Mouse (Mus musculus) MEL (cell line): ENCODE measurements around the gene Rpl34. TPM values are rescaled to one million over a fixed set of nuclear protein-coding genes. Genes with fewer than 3 reads are reported as not detected.
A peak's percentile ranks its signal among the peaks of the same experiment; 100 is the strongest.

Experiments used
- DNase-seq: peaks from one replicate; pipeline ENCODE4 v3.0.0; 2011; ENCODE audit warnings: low read depth, low spot score
- H3K27ac ChIP-seq: 2 replicates; pipeline ENCODE4 v1.5.1; 2012; ENCODE audit warnings: low read depth, mild to moderate bottlenecking, control low read depth, low read length, moderate library complexity; ENCODE audit not compliant: control insufficient read depth
- H3K27me3 ChIP-seq, 2 experiments: fragments of 150-350 bp in 1 of 2; sonication (generic) in 1 of 2; 2 replicates each; pipeline ENCODE4 v1.6.1; 2012; ENCODE audit warnings: low read length in 2 of 2, mild to moderate bottlenecking in 2 of 2, improper control_type of control experiment in 1 of 2, moderate library complexity in 1 of 2; ENCODE audit not compliant: insufficient read depth in 2 of 2, control insufficient read depth in 1 of 2
- H3K36me3 ChIP-seq, 2 experiments: 2 replicates each; pipeline ENCODE4 v1.6.1; 2012 to 2014; ENCODE audit warnings: low read length in 2 of 2, improper control_type of control experiment in 1 of 2, inconsistent platforms in 1 of 2, mild to moderate bottlenecking in 1 of 2; ENCODE audit not compliant: insufficient read depth in 2 of 2, control insufficient read depth in 1 of 2
- H3K4me1 ChIP-seq, 2 experiments: fragments of 150-350 bp in 1 of 2; sonication (generic) in 1 of 2; 2 replicates each; pipeline ENCODE4 v1.6.1; 2012; ENCODE audit warnings: low read length in 2 of 2, improper control_type of control experiment in 1 of 2, mild to moderate bottlenecking in 1 of 2; ENCODE audit not compliant: insufficient read depth in 2 of 2, control insufficient read depth in 1 of 2
- H3K4me3 ChIP-seq, 2 experiments: fragments of 150-350 bp in 1 of 2; sonication (generic) in 1 of 2; 2 replicates each; pipeline ENCODE4 v1.5.1; 2012; ENCODE audit warnings: low read depth in 2 of 2, low read length in 2 of 2, mild to moderate bottlenecking in 2 of 2, moderate library complexity in 2 of 2, control low read depth in 1 of 2, improper control_type of control experiment in 1 of 2; ENCODE audit not compliant: control insufficient read depth in 1 of 2, insufficient read depth in 1 of 2
- H3K79me2 ChIP-seq: 2 replicates; pipeline ENCODE4 v1.6.1; 2012; ENCODE audit warnings: mild to moderate bottlenecking, low read length, moderate library complexity; ENCODE audit not compliant: control insufficient read depth, poor library complexity, insufficient read depth
- H3K9ac ChIP-seq: 2 replicates; pipeline ENCODE4 v1.6.1; 2012; ENCODE audit warnings: low read depth, mild to moderate bottlenecking, control low read depth, low read length, moderate library complexity; ENCODE audit not compliant: control insufficient read depth, poor library complexity, severe bottlenecking
- H3K9me3 ChIP-seq: fragments of 150-350 bp; sonication (generic); replicated peaks from 2 replicates; pipeline ENCODE4 v1.6.1; 2012; ENCODE audit warnings: mild to moderate bottlenecking, low read length, improper control_type of control experiment, moderate library complexity; ENCODE audit not compliant: insufficient read depth
- ELF1 ChIP-seq: IDR thresholded peaks from 2 replicates; pipeline ENCODE4 v1.6.1; 2014; ENCODE audit warnings: low read depth, mild to moderate bottlenecking, inconsistent platforms, low read length, improper control_type of control experiment, moderate library complexity
- EP300 ChIP-seq, 2 experiments: IDR thresholded peaks; 2 replicates each; pipeline ENCODE4 v1.6.1; 2011; ENCODE audit warnings: improper control_type of control experiment in 2 of 2, low read length in 2 of 2, low read depth in 1 of 2, mild to moderate bottlenecking in 1 of 2
- ETS1 ChIP-seq: IDR thresholded peaks from 2 replicates; pipeline ENCODE4 v1.6.1; 2012; ENCODE audit warnings: low read depth, mild to moderate bottlenecking, inconsistent platforms, low read length, improper control_type of control experiment, moderate library complexity
- GATA1 ChIP-seq: IDR thresholded peaks from 2 replicates; pipeline ENCODE4 v1.6.1; 2011; ENCODE audit warnings: low read depth, low read length, improper control_type of control experiment
- HCFC1 ChIP-seq: IDR thresholded peaks from 2 replicates; pipeline ENCODE4 v1.6.1; 2012; ENCODE audit warnings: low read depth, mild to moderate bottlenecking, inconsistent platforms, low read length, improper control_type of control experiment, moderate library complexity
- KAT2A ChIP-seq: conservative IDR thresholded peaks from 2 replicates; pipeline ENCODE4 v1.6.1; 2012; ENCODE audit warnings: low read depth, low read length, improper control_type of control experiment, inconsistent platforms
- MAX ChIP-seq: IDR thresholded peaks from 2 replicates; pipeline ENCODE4 v1.6.1; 2011; ENCODE audit warnings: low read length, improper control_type of control experiment
- MXI1 ChIP-seq: IDR thresholded peaks from 2 replicates; pipeline ENCODE4 v1.6.1; 2011; ENCODE audit warnings: mild to moderate bottlenecking, low read depth, low read length, improper control_type of control experiment
- MYC ChIP-seq: IDR thresholded peaks from 2 replicates; pipeline ENCODE4 v1.6.1; 2011; ENCODE audit warnings: low read depth, mild to moderate bottlenecking, low read length, improper control_type of control experiment, moderate library complexity
- NELFE ChIP-seq: IDR thresholded peaks from 2 replicates; pipeline ENCODE4 v1.6.1; 2011; ENCODE audit warnings: low read depth, low read length, improper control_type of control experiment
- NRF1 ChIP-seq: IDR thresholded peaks from 2 replicates; pipeline ENCODE4 v1.6.1; 2014; ENCODE audit warnings: low read depth, mild to moderate bottlenecking, inconsistent platforms, low read length, improper control_type of control experiment, moderate library complexity; ENCODE audit not compliant: poor library complexity, insufficient read depth, severe bottlenecking
- POLR2A ChIP-seq, 2 experiments: IDR thresholded peaks; 2 replicates each; pipeline ENCODE4 v1.6.1; 2011 to 2012; ENCODE audit warnings: low read length in 2 of 2, mild to moderate bottlenecking in 2 of 2, control low read depth in 1 of 2, improper control_type of control experiment in 1 of 2, low read depth in 1 of 2, moderate library complexity in 1 of 2; ENCODE audit not compliant: control insufficient read depth in 1 of 2, insufficient read depth in 1 of 2, poor library complexity in 1 of 2
- POLR2AphosphoS2 ChIP-seq: IDR thresholded peaks from 2 replicates; pipeline ENCODE4 v1.6.1; 2011; ENCODE audit warnings: low read length, improper control_type of control experiment
- POLR2AphosphoS5 ChIP-seq: IDR thresholded peaks from 2 replicates; pipeline ENCODE4 v1.6.1; 2012; ENCODE audit warnings: low read depth, borderline replicate concordance, mild to moderate bottlenecking, inconsistent platforms, low read length, moderate library complexity, mixed read lengths
- SIN3A ChIP-seq: IDR thresholded peaks from 2 replicates; pipeline ENCODE4 v1.6.1; 2012; ENCODE audit warnings: low read length, improper control_type of control experiment, inconsistent platforms
- SMC3 ChIP-seq: IDR thresholded peaks from 2 replicates; pipeline ENCODE4 v1.6.1; 2011; ENCODE audit warnings: low read depth, low read length, improper control_type of control experiment
- TBP ChIP-seq: IDR thresholded peaks from 2 replicates; pipeline ENCODE4 v1.8.0; 2011; ENCODE audit warnings: low read depth, low read length, improper control_type of control experiment
- TCF12 ChIP-seq: IDR thresholded peaks from 2 replicates; pipeline ENCODE4 v1.6.1; 2014; ENCODE audit warnings: low read depth, mild to moderate bottlenecking, inconsistent platforms, low read length, improper control_type of control experiment, moderate library complexity
- UBTF ChIP-seq: IDR thresholded peaks from 2 replicates; pipeline ENCODE4 v1.6.1; 2012; ENCODE audit warnings: low read depth, mild to moderate bottlenecking, inconsistent platforms, low read length, improper control_type of control experiment, moderate library complexity, borderline replicate concordance; ENCODE audit not compliant: insufficient read depth
- ZKSCAN1 ChIP-seq: IDR thresholded peaks from 2 replicates; pipeline ENCODE4 v1.6.1; 2012; ENCODE audit warnings: low read depth, mild to moderate bottlenecking, inconsistent platforms, low read length, improper control_type of control experiment, moderate library complexity
- ZMIZ1 ChIP-seq: IDR thresholded peaks from 2 replicates; pipeline ENCODE4 v1.6.1; 2012; ENCODE audit warnings: low read depth, mild to moderate bottlenecking, inconsistent platforms, low read length, improper control_type of control experiment, moderate library complexity
- polyA plus RNA-seq, 2 experiments: library from polyadenylated mRNA; stranded (reverse) in 1 of 2; unstranded in 1 of 2; fragments of >175 nt in 1 of 2; fragments of >200 nt in 1 of 2; gene quantifications; 2 replicates each; pipeline versions ENCODE4 v1.2.1 to v1.2.4; 2012; ENCODE audit warnings: low replicate concordance in 2 of 2, low read depth in 1 of 2; ENCODE audit not compliant: insufficient read length in 2 of 2, insufficient read depth in 1 of 2, missing spikeins in 1 of 2
- total RNA-seq: library from RNA; depleted of rRNA; stranded (reverse); fragments of 300-350 nt; gene quantifications from 2 replicates; pipeline ENCODE4 v1.2.3, GENCODE M21; 2012

Gene Rpl34
- total and polyA plus RNA-seq, 3 experiments = 451 to 1,619 (median 895) TPM

DNA sequence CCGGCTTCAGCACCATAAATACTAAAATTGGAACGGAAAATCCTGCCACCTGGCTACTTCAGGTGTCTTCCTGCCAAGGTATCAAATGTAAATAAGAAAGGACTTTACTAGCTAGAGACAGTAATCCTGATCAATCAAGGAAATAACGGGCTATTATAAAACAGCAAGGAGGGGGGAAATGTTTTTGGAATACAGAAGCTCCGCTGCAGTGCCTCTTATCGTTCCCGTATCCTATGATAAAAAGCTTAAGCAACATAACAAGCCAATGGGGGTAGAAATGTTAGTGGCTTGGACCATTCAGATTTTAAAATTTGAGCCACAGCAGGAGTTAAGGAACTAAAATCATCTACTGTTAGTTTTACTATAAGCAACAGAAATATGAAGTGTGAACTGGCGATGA is 20.1 kb downstream of the Rpl34 start (continued):
- no peak for TF ChIP-seq POLR2AphosphoS5

GRCm38 (mm10) chr3:130708967-130709924 is 21.0 kb downstream of the Rpl34 start, which contains the start of gene Ostc:
Ostc (minus strand) TSS chr3:130709444.
- Histone ChIP-seq H3K9ac (peak within 1 kb of the TSS; percentile 99), H3K36me3 (peaks cover 0 to 7% of the 10 kb centered on the region in 2 experiments; a peak in 3 of 4 replicates), H3K4me3 (peak within 1 kb of the TSS; percentile 64 to 100), H3K79me2 (peaks cover 26% of the 10 kb centered on the region), H3K9me3 (no peaks in the 10 kb centered on the region), H3K27ac (peak within 1 kb of the TSS; percentile 90), H3K4me1 (peaks cover 0 to 9% of the 10 kb centered on the region in 2 experiments; a peak in 2 of 4 replicates), H3K27me3 (no peaks in the 10 kb centered on the region)
- TF ChIP-seq MYC (peak; percentile 61), POLR2AphosphoS2 (peak; percentile 82), TCF12 (peak; percentile 38; the same call in 1 of the 2 replicates), KAT2A (no peak), ZMIZ1 (peak; percentile 45; the same call in 1 of the 2 replicates), GATA1 (peak; percentile 87), NELFE (peak; percentile 88), UBTF (0 out of 2 replicates have a peak, but pooled peaks have one; percentile 68), SIN3A (peak; percentile 93), MAX (peak; percentile 53; the same call in 1 of the 2 replicates), HCFC1 (peak; percentile 86), ELF1 (peak; percentile 80), NRF1 (peak; percentile 86), POLR2A (IDR thresholded peaks at IDR 0.05; ENCODE audit: control insufficient read depth in 1 of 2, insufficient read depth in 1 of 2, low read depth in 1 of 2, low read length in 2 of 2, poor library complexity in 1 of 2) (peak; percentile 93), MXI1 (peak; percentile 82), SMC3 (no peak), TBP (peak; percentile 95), ZKSCAN1 (no peak), EP300 (IDR thresholded peaks at IDR 0.05; ENCODE audit: low read depth in 1 of 2, low read length in 2 of 2) (no peak), ETS1 (peak; percentile 49)
- peak; percentile 99 for DNase-seq
